Mouse (Mus musculus) hindbrain, embryonic 14.5 days (tissue): ENCODE measurements around the gene Dusp1. TPM values are rescaled to one million over a fixed set of nuclear protein-coding genes. Genes with fewer than 3 reads are reported as not detected.

Experiments
- ATAC-seq: fragments of 200-750 bp; cut with Nextera tagmentation; 2 replicates; pipeline ENCODE4 v1.8.0; 2017; ENCODE audit warnings: moderate number of reproducible peaks, mild to moderate bottlenecking, moderate TSS enrichment, moderate library complexity; ENCODE audit not compliant: low FRiP score
- DNase-seq: peaks from one replicate; pipeline ENCODE4 v3.0.0-alpha.2; 2015; ENCODE audit warnings: low spot score
- H3K27ac ChIP-seq: fragments of 300-500 bp; sonication (generic); 2 replicates; pipeline ENCODE4 v1.5.1; 2014; ENCODE audit warnings: mild to moderate bottlenecking, moderate library complexity
- H3K27me3 ChIP-seq: fragments of 300-500 bp; sonication (generic); 2 replicates; pipeline ENCODE4 v1.6.1; 2014; ENCODE audit warnings: mild to moderate bottlenecking, low read length, mixed read lengths; ENCODE audit not compliant: control insufficient read depth, insufficient read depth
- H3K36me3 ChIP-seq: fragments of 300-500 bp; sonication (generic); replicated peaks from 2 replicates; pipeline ENCODE4 v1.6.1; 2014; ENCODE audit not compliant: control insufficient read depth, insufficient read depth
- H3K4me1 ChIP-seq: fragments of 300-500 bp; sonication (generic); replicated peaks from 2 replicates; pipeline ENCODE4 v1.6.1; 2014; ENCODE audit warnings: antibody characterized with exemption, low read length, mixed read lengths; ENCODE audit not compliant: control insufficient read depth, insufficient read depth
- H3K4me2 ChIP-seq: fragments of 300-500 bp; sonication (generic); replicated peaks from 2 replicates; pipeline ENCODE4 v1.6.1; 2014; ENCODE audit warnings: mild to moderate bottlenecking, moderate library complexity
- H3K4me3 ChIP-seq: fragments of 300-500 bp; sonication (generic); replicated peaks from 2 replicates; pipeline ENCODE4 v1.5.1; 2014; ENCODE audit warnings: mild to moderate bottlenecking, low read length
- H3K9ac ChIP-seq: fragments of 300-500 bp; sonication (generic); 2 replicates; pipeline ENCODE4 v1.6.1; 2014
- H3K9me3 ChIP-seq: fragments of 300-500 bp; sonication (generic); 2 replicates; pipeline ENCODE4 v1.6.1; 2016; ENCODE audit warnings: low read length; ENCODE audit not compliant: control insufficient read depth
- whole genome bisulfite sequencing: fragments of 180-500 bp; shearing (Covaris S2); extraction: QIAGEN DNeasy Blood & Tissue Kit; methylation state at CpG from one replicate; pipeline ENCODE4 v1.1.7; 2014; 5-methylcytosine and 5-hydroxymethylcytosine counted together
- polyA plus RNA-seq: library from polyadenylated mRNA; unstranded; fragments of >200 nt; fragmentation: Nextera tagmentation; extraction: Ambion mirVana; gene quantifications from 2 replicates; pipeline ENCODE4 v1.2.1, GENCODE M21; 2014

Dusp1 gene
- polyA plus RNA-seq, 1 experiment from 2014 or later = 31.6 TPM

- H3K36me3 ChIP-seq = peaks cover 41% of the 10 kb centered on the region
- ATAC-seq (no peak), DNase-seq (no peak)
- no peak overlapping the region for H3K4me3 ChIP-seq
- H3K4me1 ChIP-seq = no peaks in the 10 kb centered on the region
- 94% methylated on average over 3 of the region's 3 CpGs for WGBS
- no peak overlapping the region for H3K4me2 ChIP-seq
- H3K9ac ChIP-seq = no peak overlapping the region
- H3K27ac ChIP-seq = no peak overlapping the region
- H3K9me3 ChIP-seq = no peaks in the 10 kb centered on the region
- H3K27me3 ChIP-seq = no peaks in the 10 kb centered on the region
Observed at GRCm38 (mm10) chr17:26571377-26571776, 9.4 kb upstream of the Dusp1 start.

DNA sequence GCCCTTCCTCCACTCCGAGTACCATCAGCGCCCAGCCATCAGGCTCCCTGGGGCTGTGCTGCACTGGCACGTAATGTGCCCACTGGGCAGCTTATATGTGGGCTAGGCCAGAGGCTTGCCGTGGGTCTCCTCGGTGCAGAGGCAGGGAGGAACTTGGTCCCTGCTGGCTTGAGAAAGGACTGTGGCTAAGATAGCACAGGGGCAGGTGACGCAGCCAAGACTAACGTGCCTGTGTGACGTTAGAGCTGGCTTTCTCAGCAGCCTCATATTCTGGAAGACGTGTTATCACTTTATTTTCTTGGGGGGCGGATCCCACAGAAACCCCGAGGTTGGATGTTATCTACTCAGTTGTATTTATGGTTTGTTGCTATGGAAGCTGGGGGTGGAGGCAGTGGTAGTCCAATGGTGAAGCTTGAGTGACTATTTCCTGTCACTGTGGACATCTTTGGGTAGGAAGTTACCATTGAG lies 8.8 kb upstream of the Dusp1 start:
- no peak for DNase-seq
- Histone ChIP-seq H3K4me3 (no peak overlapping the region), H3K27ac (no peak overlapping the region), H3K9ac (no peak overlapping the region), H3K27me3 (no peaks in the 10 kb centered on the region), H3K4me1 (no peaks in the 10 kb centered on the region), H3K4me2 (no peak overlapping the region), H3K9me3 (no peaks in the 10 kb centered on the region), H3K36me3 (peaks cover 40% of the 10 kb centered on the region)
- no peak for ATAC-seq
- WGBS = 85% methylated on average over 11 of the region's 11 CpGs

- H3K27ac ChIP-seq = no peak overlapping the region
- no peaks in the 10 kb centered on the region for H3K27me3 ChIP-seq
- H3K9ac ChIP-seq = no peak overlapping the region
- H3K4me2 ChIP-seq = no peak overlapping the region
- DNase-seq (no peak), ATAC-seq (no peak)
- WGBS = 90% methylated on average over 4 of the region's 4 CpGs
- H3K36me3 ChIP-seq = peaks cover 37% of the 10 kb centered on the region
- H3K9me3 ChIP-seq = no peaks in the 10 kb centered on the region
- no peak overlapping the region for H3K4me3 ChIP-seq
- H3K4me1 ChIP-seq = no peaks in the 10 kb centered on the region
Observed at GRCm38 (mm10) chr17:26569594-26570350, 7.8 kb upstream of the Dusp1 start.

DNA sequence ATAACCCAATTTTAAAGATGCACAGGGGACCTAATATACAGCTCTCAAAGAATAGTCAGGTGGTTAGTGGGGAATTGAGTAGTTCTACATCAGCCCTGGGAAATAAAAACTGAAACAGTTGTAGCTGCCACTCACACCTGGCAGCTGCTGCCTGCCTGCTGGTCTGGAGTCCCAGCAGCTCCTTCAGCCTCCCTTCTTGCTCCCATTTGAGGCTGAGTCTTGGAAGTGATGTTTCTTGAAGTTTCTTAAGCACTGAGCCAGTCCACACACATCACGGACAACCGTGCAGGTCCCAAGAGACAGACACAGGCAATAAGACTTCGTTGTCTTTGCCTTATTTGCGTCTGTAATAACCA lies 5.9 kb upstream of the Dusp1 start:
- Histone ChIP-seq H3K4me3 (no peak overlapping the region), H3K9me3 (no peaks in the 10 kb centered on the region), H3K27me3 (no peaks in the 10 kb centered on the region), H3K36me3 (peaks cover 42% of the 10 kb centered on the region), H3K4me2 (no peak overlapping the region), H3K9ac (no peak overlapping the region), H3K27ac (no peak overlapping the region), H3K4me1 (peaks cover 2% of the 10 kb centered on the region)
- ATAC-seq = no peak
- DNase-seq = no peak
- 97% methylated on average over 4 of the region's 4 CpGs for WGBS

DNA sequence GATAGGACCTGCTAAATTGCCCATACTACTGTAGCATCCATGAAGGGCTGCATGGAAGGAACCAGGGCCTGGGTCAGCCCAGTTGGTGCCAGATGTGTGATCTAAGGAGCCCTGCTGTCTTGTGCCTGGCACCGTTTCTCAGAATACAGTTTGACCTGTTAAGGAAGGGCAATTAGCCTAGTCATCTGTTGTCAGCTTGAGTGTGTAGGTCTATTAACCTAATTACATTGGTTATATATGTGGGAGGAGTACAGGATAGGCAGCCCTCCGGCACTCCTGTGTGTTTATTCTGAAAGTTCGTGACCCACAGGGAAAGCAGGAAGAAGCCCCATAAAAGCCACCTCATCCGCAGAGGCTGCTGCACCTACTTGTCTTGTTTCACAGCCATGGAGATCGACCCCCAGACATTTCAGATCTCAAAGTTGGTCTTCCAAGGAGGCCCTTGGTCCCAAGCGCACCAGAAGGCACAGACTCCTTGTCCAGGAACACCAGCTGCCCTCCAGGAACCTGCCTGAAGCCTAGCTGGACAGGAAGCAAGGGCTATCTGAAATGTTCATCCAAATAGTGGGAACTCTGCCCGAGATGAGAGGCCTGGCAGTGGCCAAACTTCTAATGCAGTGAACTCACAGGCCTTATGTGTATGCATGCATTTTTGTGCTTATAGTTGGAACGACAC lies 5.4 kb upstream of the Dusp1 start:
- peaks cover 42% of the 10 kb centered on the region for H3K36me3 ChIP-seq
- peaks cover 8% of the 10 kb centered on the region for H3K4me1 ChIP-seq
- H3K4me3 ChIP-seq = no peak overlapping the region
- H3K27ac ChIP-seq = no peak overlapping the region
- H3K27me3 ChIP-seq = no peaks in the 10 kb centered on the region
- H3K9me3 ChIP-seq = no peaks in the 10 kb centered on the region
- ATAC-seq (no peak), DNase-seq (no peak)
- no peak overlapping the region for H3K9ac ChIP-seq
- no peak overlapping the region for H3K4me2 ChIP-seq
- 88% methylated on average over 8 of the region's 8 CpGs for WGBS

DNA sequence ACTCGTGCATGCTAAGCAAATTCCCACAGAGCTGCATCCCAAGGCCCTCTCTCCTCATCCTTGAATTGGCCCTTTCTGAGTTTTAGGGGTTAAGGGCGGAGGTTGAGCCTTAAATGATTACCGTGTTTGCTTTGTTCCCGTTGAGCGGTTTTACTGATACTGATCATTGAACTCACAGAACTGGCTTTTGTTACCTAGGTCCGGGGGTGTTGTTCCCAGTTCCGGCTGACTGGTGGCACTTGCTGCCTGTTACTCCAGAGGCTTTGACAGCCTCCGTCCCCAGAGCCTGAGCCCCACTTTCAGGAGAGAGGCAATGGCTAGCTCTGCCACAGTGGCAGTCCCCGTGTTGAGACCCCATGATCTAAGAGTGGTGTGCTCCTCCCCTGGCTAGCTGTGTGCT lies 2.5 kb upstream of the Dusp1 start:
- no peak overlapping the region for H3K9ac ChIP-seq
- H3K4me2 ChIP-seq = no peak overlapping the region
- H3K4me3 ChIP-seq = no peak overlapping the region
- 65% methylated on average over 9 of the region's 9 CpGs for WGBS
- ATAC-seq (no peak), DNase-seq (no peak)
- H3K27ac ChIP-seq = no peak overlapping the region
- H3K36me3 ChIP-seq = peaks cover 39% of the 10 kb centered on the region
- H3K27me3 ChIP-seq = no peaks in the 10 kb centered on the region
- H3K9me3 ChIP-seq = no peaks in the 10 kb centered on the region
- peaks cover 18% of the 10 kb centered on the region for H3K4me1 ChIP-seq

GRCm38 (mm10) chr17:26563476-26563875 lies 1.5 kb upstream of the Dusp1 start:
- WGBS = 74% methylated on average over 6 of the region's 6 CpGs
- no peak for ATAC-seq
- Histone ChIP-seq H3K27me3 (no peaks in the 10 kb centered on the region), H3K27ac (no peak overlapping the region), H3K4me1 (peaks cover 18% of the 10 kb centered on the region), H3K9me3 (no peaks in the 10 kb centered on the region), H3K4me3 (no peak overlapping the region), H3K9ac (no peak overlapping the region), H3K4me2 (no peak overlapping the region), H3K36me3 (peaks cover 29% of the 10 kb centered on the region)
- no peak for DNase-seq

GRCm38 (mm10) chr17:26562292-26562691 lies 364 bp upstream of the Dusp1 start:
- Histone ChIP-seq H3K4me2 (peak overlapping the region; percentile 71), H3K27ac (peak overlapping the region; percentile 79; the same call in 1 of the 2 replicates), H3K27me3 (no peaks in the 10 kb centered on the region), H3K9me3 (no peaks in the 10 kb centered on the region), H3K4me1 (peaks cover 18% of the 10 kb centered on the region), H3K4me3 (peak overlapping the region; percentile 88), H3K36me3 (peaks cover 17% of the 10 kb centered on the region), H3K9ac (peak overlapping the region; percentile 92)
- 62% methylated on average over 4 of the region's 4 CpGs for WGBS
- ATAC-seq = no peak
- no peak for DNase-seq

- peak within 1 kb of the TSS; percentile 71 for H3K4me2 ChIP-seq
- DNase-seq (peak; percentile 92), ATAC-seq (peak; percentile 97)
- H3K4me1 ChIP-seq = peaks cover 18% of the 10 kb centered on the region
- peak within 1 kb of the TSS; percentile 88 for H3K4me3 ChIP-seq
- WGBS = 0% methylated on average over 35 of the region's 36 CpGs
- H3K9ac ChIP-seq = peak within 1 kb of the TSS; percentile 92
- no peaks in the 10 kb centered on the region for H3K9me3 ChIP-seq
- H3K27ac ChIP-seq = peak within 1 kb of the TSS; percentile 79
- H3K27me3 ChIP-seq = no peaks in the 10 kb centered on the region
- H3K36me3 ChIP-seq = peaks cover 10% of the 10 kb centered on the region
Observed at GRCm38 (mm10) chr17:26561290-26561640, 663 bp downstream of the Dusp1 start, which contains the start of gene Ergic1. TSS of gene Ergic1 (plus strand) at chr17:26561489.
